Mouse (Mus musculus): ENCODE measurements around the gene Pdzrn4. TPM values are rescaled to one million over a fixed set of nuclear protein-coding genes. Genes with fewer than 3 reads are reported as not detected.

The Pdzrn4 gene
- total and polyA plus RNA-seq, 3 experiments: not detected

- Histone ChIP-seq H3K27ac (ENCODE audit: control insufficient read depth, low read depth, low read length) (no peak overlapping the region), H3K4me1 (ENCODE audit: control insufficient read depth in 1 of 2, insufficient read depth in 2 of 2, low read length in 2 of 2) (no peaks in the 10 kb centered on the region), H3K9ac (ENCODE audit: control insufficient read depth, low read depth, low read length, poor library complexity, severe bottlenecking) (no peak overlapping the region), H3K79me2 (ENCODE audit: control insufficient read depth, insufficient read depth, low read length, poor library complexity) (no peaks in the 10 kb centered on the region), H3K4me3 (ENCODE audit: control insufficient read depth in 1 of 2, insufficient read depth in 1 of 2, low read depth in 2 of 2, low read length in 2 of 2) (no peak overlapping the region), H3K36me3 (ENCODE audit: control insufficient read depth in 1 of 2, insufficient read depth in 2 of 2, low read length in 2 of 2) (no peaks in the 10 kb centered on the region), H3K27me3 (ENCODE audit: control insufficient read depth in 1 of 2, insufficient read depth in 2 of 2, low read length in 2 of 2) (no peaks in the 10 kb centered on the region), H3K9me3 (replicated peaks; ENCODE audit: insufficient read depth, low read length) (no peaks in the 10 kb centered on the region)
- DNase-seq (ENCODE audit: low read depth, low spot score): no peak
- no peak for TF ChIP-seq NELFE (IDR thresholded peaks at IDR 0.05; ENCODE audit: low read depth, low read length)
- no peak for TF ChIP-seq MAX (IDR thresholded peaks at IDR 0.05; ENCODE audit: low read length)
- no peak for TF ChIP-seq GABPA (IDR thresholded peaks at IDR 0.05; ENCODE audit: low read depth, low read length)
- TF ChIP-seq CHD1 (IDR thresholded peaks at IDR 0.05; ENCODE audit: low read depth, low read length): no peak
Observed at GRCm38 (mm10) chr15:92769535-92769934, 372.9 kb downstream of the Pdzrn4 start.

DNA sequence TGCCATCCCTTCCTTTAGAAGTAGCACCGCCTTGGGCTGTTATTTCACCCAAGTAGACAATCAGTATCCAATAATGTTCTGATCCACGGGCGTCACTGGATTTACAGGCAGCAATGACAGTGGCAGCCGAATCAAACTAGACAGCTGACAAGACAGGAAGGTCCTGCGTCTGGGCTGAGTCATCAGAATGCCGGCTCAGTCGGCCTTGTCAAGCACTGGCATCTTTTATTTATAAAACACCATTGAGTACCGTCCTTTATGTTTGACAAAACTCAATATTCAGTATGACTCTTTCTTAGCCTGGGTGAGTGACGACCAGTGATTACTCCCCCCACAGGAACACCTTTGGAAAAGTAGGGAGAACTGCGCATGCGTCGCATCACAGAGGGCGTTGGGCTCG lies 391.4 kb downstream of the Pdzrn4 start:
- no peak overlapping the region for H3K9ac ChIP-seq (ENCODE audit: control insufficient read depth, low read depth, low read length, poor library complexity, severe bottlenecking)
- no peaks in the 10 kb centered on the region for H3K36me3 ChIP-seq (ENCODE audit: control insufficient read depth in 1 of 2, insufficient read depth in 2 of 2, low read length in 2 of 2)
- no peak for DNase-seq (ENCODE audit: low read depth, low spot score)
- H3K4me3 ChIP-seq (ENCODE audit: control insufficient read depth in 1 of 2, insufficient read depth in 1 of 2, low read depth in 2 of 2, low read length in 2 of 2): no peak overlapping the region
- TF ChIP-seq TBP (IDR thresholded peaks at IDR 0.05; ENCODE audit: low read depth, low read length): no peak
- no peak for TF ChIP-seq USF2 (IDR thresholded peaks at IDR 0.05; ENCODE audit: borderline replicate concordance in 1 of 2, insufficient read depth in 1 of 2, low read depth in 1 of 2, low read length in 2 of 2)
- H3K79me2 ChIP-seq (ENCODE audit: control insufficient read depth, insufficient read depth, low read length, poor library complexity): no peaks in the 10 kb centered on the region
- no peak overlapping the region for H3K27ac ChIP-seq (ENCODE audit: control insufficient read depth, low read depth, low read length)
- no peaks in the 10 kb centered on the region for H3K9me3 ChIP-seq (replicated peaks; ENCODE audit: insufficient read depth, low read length)
- H3K4me1 ChIP-seq (ENCODE audit: control insufficient read depth in 1 of 2, insufficient read depth in 2 of 2, low read length in 2 of 2): no peaks in the 10 kb centered on the region
- H3K27me3 ChIP-seq (ENCODE audit: control insufficient read depth in 1 of 2, insufficient read depth in 2 of 2, low read length in 2 of 2): no peaks in the 10 kb centered on the region

GRCm38 (mm10) chr15:92794275-92794674 lies 397.6 kb downstream of the Pdzrn4 start:
- Histone ChIP-seq H3K36me3 (ENCODE audit: control insufficient read depth in 1 of 2, insufficient read depth in 2 of 2, low read length in 2 of 2) (no peaks in the 10 kb centered on the region), H3K9ac (ENCODE audit: control insufficient read depth, low read depth, low read length, poor library complexity, severe bottlenecking) (no peak overlapping the region), H3K9me3 (replicated peaks; ENCODE audit: insufficient read depth, low read length) (no peaks in the 10 kb centered on the region), H3K4me1 (ENCODE audit: control insufficient read depth in 1 of 2, insufficient read depth in 2 of 2, low read length in 2 of 2) (no peaks in the 10 kb centered on the region), H3K79me2 (ENCODE audit: control insufficient read depth, insufficient read depth, low read length, poor library complexity) (no peaks in the 10 kb centered on the region), H3K4me3 (ENCODE audit: control insufficient read depth in 1 of 2, insufficient read depth in 1 of 2, low read depth in 2 of 2, low read length in 2 of 2) (no peak overlapping the region), H3K27me3 (ENCODE audit: control insufficient read depth in 1 of 2, insufficient read depth in 2 of 2, low read length in 2 of 2) (no peaks in the 10 kb centered on the region), H3K27ac (ENCODE audit: control insufficient read depth, low read depth, low read length) (no peak overlapping the region)
- TF ChIP-seq EP300 (IDR thresholded peaks at IDR 0.05; ENCODE audit: low read depth in 1 of 2, low read length in 2 of 2) (no peak), MAFK (IDR thresholded peaks at IDR 0.05; ENCODE audit: borderline replicate concordance, low read depth, low read length) (no peak), RAD21 (IDR thresholded peaks at IDR 0.05; ENCODE audit: low read depth, low read length) (no peak)
- no peak for DNase-seq (ENCODE audit: low read depth, low spot score)

DNA sequence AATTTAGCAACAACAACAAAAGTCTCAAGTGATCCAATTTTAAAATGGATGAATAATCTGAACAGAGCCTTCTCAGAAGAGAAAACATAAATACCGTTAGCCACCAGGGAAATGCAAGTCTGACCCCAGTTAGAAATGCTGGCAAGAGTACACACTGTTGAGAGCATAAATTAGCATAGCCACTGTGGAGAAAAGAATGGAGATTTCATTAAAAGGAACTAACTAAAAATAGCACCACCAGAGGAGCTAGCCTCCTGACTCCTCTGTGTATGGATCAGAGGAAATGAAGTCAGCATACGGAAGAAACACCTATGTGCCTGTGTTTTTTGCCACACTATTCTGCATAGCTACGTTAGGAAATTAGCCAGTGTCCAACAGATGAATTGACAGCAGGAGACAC lies 409.3 kb downstream of the Pdzrn4 start:
- H3K9ac ChIP-seq (ENCODE audit: control insufficient read depth, low read depth, low read length, poor library complexity, severe bottlenecking): no peak overlapping the region

More for the DNA sequence above, 409.3 kb downstream of the Pdzrn4 start:
- Histone ChIP-seq H3K27me3 (ENCODE audit: control insufficient read depth in 1 of 2, insufficient read depth in 2 of 2, low read length in 2 of 2) (no peaks in the 10 kb centered on the region), H3K4me3 (ENCODE audit: control insufficient read depth in 1 of 2, insufficient read depth in 1 of 2, low read depth in 2 of 2, low read length in 2 of 2) (no peak overlapping the region), H3K9me3 (replicated peaks; ENCODE audit: insufficient read depth, low read length) (no peaks in the 10 kb centered on the region), H3K79me2 (ENCODE audit: control insufficient read depth, insufficient read depth, low read length, poor library complexity) (no peaks in the 10 kb centered on the region), H3K36me3 (ENCODE audit: control insufficient read depth in 1 of 2, insufficient read depth in 2 of 2, low read length in 2 of 2) (no peaks in the 10 kb centered on the region), H3K27ac (ENCODE audit: control insufficient read depth, low read depth, low read length) (no peak overlapping the region), H3K4me1 (ENCODE audit: control insufficient read depth in 1 of 2, insufficient read depth in 2 of 2, low read length in 2 of 2) (no peaks in the 10 kb centered on the region)
- no peak for DNase-seq (ENCODE audit: low read depth, low spot score)
- TF ChIP-seq MAX (IDR thresholded peaks at IDR 0.05; ENCODE audit: low read length) (no peak), MEF2A (IDR thresholded peaks at IDR 0.05; ENCODE audit: extremely low read depth, insufficient replicate concordance, low read depth, low read length, poor library complexity, severe bottlenecking) (no peak), RCOR1 (IDR thresholded peaks at IDR 0.05; ENCODE audit: low read depth, low read length) (no peak), EP300 (IDR thresholded peaks at IDR 0.05; ENCODE audit: low read depth in 1 of 2, low read length in 2 of 2) (no peak), CHD1 (IDR thresholded peaks at IDR 0.05; ENCODE audit: low read depth, low read length) (no peak), TBP (IDR thresholded peaks at IDR 0.05; ENCODE audit: low read depth, low read length) (no peak), CHD2 (IDR thresholded peaks at IDR 0.05; ENCODE audit: low read length) (no peak), MYB (IDR thresholded peaks at IDR 0.05; ENCODE audit: low read depth, low read length) (no peak), ZNF384 (IDR thresholded peaks at IDR 0.05; ENCODE audit: low read depth, low read length) (no peak), SIN3A (IDR thresholded peaks at IDR 0.05; ENCODE audit: low read length) (no peak), NRF1 (IDR thresholded peaks at IDR 0.05; ENCODE audit: insufficient read depth, low read depth, low read length, poor library complexity, severe bottlenecking) (no peak), POLR2AphosphoS2 (IDR thresholded peaks at IDR 0.05; ENCODE audit: low read length) (no peak)

Measured in MEL (cell line).